Mouse (Mus musculus) liver, embryonic 13.5 days (tissue): Measurements from ENCODE around the gene Mrvi1. TPM values are rescaled to one million over a fixed set of nuclear protein-coding genes. Genes with fewer than 3 reads are reported as not detected.
A peak's percentile ranks its signal among the peaks of the same experiment; 100 is the strongest.
"Not testable (repeated sequence)": the region's sequence is repeated elsewhere in the genome, so short reads cannot be mapped to it uniquely, and the experiment has no call there.

Source experiments
- ATAC-seq: fragments of 200-750 bp; cut with Nextera tagmentation; 2 replicates; pipeline ENCODE4 v1.8.0; 2017; ENCODE audit warnings: low read depth, mild to moderate bottlenecking, moderate number of reproducible peaks, moderate library complexity
- DNase-seq: peaks from one replicate; pipeline ENCODE4 v3.0.0; 2022
- H3K27ac ChIP-seq: fragments of 300-500 bp; sonication (generic); 2 replicates; pipeline ENCODE4 v1.5.1; 2015; ENCODE audit warnings: moderate library complexity, mild to moderate bottlenecking, inconsistent platforms
- H3K27me3 ChIP-seq: fragments of 300-500 bp; sonication (generic); 2 replicates; pipeline ENCODE4 v1.6.1; 2015; ENCODE audit warnings: mild to moderate bottlenecking, inconsistent platforms
- H3K36me3 ChIP-seq: fragments of 300-500 bp; sonication (generic); 2 replicates; pipeline ENCODE4 v1.6.1; 2015; ENCODE audit warnings: mild to moderate bottlenecking, inconsistent platforms
- H3K4me1 ChIP-seq: fragments of 300-500 bp; sonication (generic); replicated peaks from 2 replicates; pipeline ENCODE4 v1.6.1; 2015; ENCODE audit warnings: inconsistent platforms
- H3K4me2 ChIP-seq: fragments of 300-500 bp; sonication (generic); 2 replicates; pipeline ENCODE4 v1.6.1; 2015; ENCODE audit warnings: inconsistent platforms, mild to moderate bottlenecking, moderate library complexity
- H3K4me3 ChIP-seq: fragments of 300-500 bp; sonication (generic); replicated peaks from 2 replicates; pipeline ENCODE4 v1.5.1; 2015; ENCODE audit warnings: mild to moderate bottlenecking, inconsistent platforms
- H3K9ac ChIP-seq: fragments of 300-500 bp; sonication (generic); 2 replicates; pipeline ENCODE4 v1.6.1; 2015; ENCODE audit warnings: mild to moderate bottlenecking, inconsistent platforms
- H3K9me3 ChIP-seq: fragments of 300-500 bp; sonication (generic); replicated peaks from 2 replicates; pipeline ENCODE4 v1.6.1; 2016; ENCODE audit warnings: inconsistent platforms
- WGBS: fragments of 180-500 bp; shearing (Covaris S2); methylation state at CpG from one replicate; pipeline ENCODE4 v1.1.7; 2015; ENCODE audit not compliant: insufficient replicate concordance; 5-methylcytosine and 5-hydroxymethylcytosine counted together
- polyA plus RNA-seq: library from polyadenylated mRNA; unstranded; fragments of >200 nt; fragmentation: Nextera tagmentation; extraction: Ambion mirVana; gene quantifications from 2 replicates; pipeline ENCODE4 v1.2.1, GENCODE M21; 2015

Gene Mrvi1
- polyA plus RNA-seq, 1 experiment from 2014 or later: 6.2 TPM

GRCm38 (mm10) chr7:110908209-110909144, 73.8 kb downstream of the Mrvi1 start:
- Histone ChIP-seq H3K9ac (no peak overlapping the region), H3K27ac (no peak overlapping the region), H3K4me2 (no peak overlapping the region), H3K4me3 (no peak overlapping the region), H3K36me3 (no peaks in the 10 kb centered on the region), H3K4me1 (peaks cover 50% of the 10 kb centered on the region), H3K27me3 (no peaks in the 10 kb centered on the region), H3K9me3 (no peaks in the 10 kb centered on the region)
- no peak for DNase-seq
- 43% methylated on average over 8 of the region's 8 CpGs for WGBS
- ATAC-seq: no peak

DNA sequence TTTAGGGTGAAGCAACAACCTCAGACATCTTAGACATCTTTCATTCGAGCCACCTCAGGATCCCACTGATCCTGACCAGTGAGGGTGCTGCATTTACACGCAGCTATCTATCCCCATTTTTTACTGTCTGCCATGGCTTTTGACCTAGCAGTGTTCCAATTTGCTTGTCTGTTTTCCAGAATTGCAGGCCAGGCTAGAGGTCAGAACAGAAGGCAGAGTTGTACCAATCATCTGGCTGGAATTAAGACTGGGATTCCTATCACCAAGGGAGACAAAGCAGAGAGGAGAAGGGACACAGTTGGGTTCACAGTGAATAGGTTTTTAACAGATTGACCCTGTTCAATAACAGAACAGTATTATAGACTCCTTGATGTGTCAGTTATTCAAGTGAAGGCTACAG, 75.7 kb downstream of the Mrvi1 start:
- H3K36me3 ChIP-seq: no peaks in the 10 kb centered on the region
- H3K9ac ChIP-seq: no peak overlapping the region; the same call in 1 of the 2 replicates
- peaks cover 50% of the 10 kb centered on the region for H3K4me1 ChIP-seq
- ATAC-seq: no peak
- no peak overlapping the region for H3K4me2 ChIP-seq
- whole genome bisulfite sequencing: 74% methylated on average over 2 of the region's 2 CpGs
- H3K27ac ChIP-seq: no peak overlapping the region
- no peak overlapping the region for H3K4me3 ChIP-seq
- DNase-seq: no peak
- no peaks in the 10 kb centered on the region for H3K9me3 ChIP-seq
- no peaks in the 10 kb centered on the region for H3K27me3 ChIP-seq

GRCm38 (mm10) chr7:110903226-110903625, 79.0 kb downstream of the Mrvi1 start:
- H3K4me3 ChIP-seq: no peak overlapping the region
- peak overlapping the region; percentile 51; the same call in 1 of the 2 replicates for H3K9ac ChIP-seq
- 20% methylated on average over 7 of the region's 7 CpGs for WGBS
- peak; percentile 60 for DNase-seq
- H3K9me3 ChIP-seq: no peaks in the 10 kb centered on the region
- no peaks in the 10 kb centered on the region for H3K36me3 ChIP-seq
- no peaks in the 10 kb centered on the region for H3K27me3 ChIP-seq
- H3K4me1 ChIP-seq: peaks cover 44% of the 10 kb centered on the region
- H3K4me2 ChIP-seq: peak overlapping the region; percentile 37
- peak; percentile 96 for ATAC-seq
- peak overlapping the region; percentile 80 for H3K27ac ChIP-seq

DNA sequence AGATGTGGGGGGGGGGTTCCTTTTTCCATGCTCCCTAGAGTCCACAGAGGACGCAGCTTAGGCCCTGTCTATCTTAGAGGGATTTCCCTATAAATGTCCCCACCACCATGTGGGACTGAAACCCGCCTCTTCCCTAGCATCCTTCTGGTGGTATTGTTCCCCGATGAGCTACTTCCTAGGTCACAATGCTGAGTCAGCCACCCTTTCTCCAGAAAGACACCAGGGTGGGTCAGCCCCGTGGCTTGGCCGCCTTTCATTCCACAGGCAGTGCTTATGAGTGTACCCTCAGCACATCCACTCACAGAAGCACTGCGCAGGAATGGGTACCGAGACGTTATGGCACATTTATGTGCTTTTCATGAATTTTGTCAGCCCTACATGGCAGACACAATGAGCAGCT, 85.1 kb downstream of the Mrvi1 start:
- peaks cover 5% of the 10 kb centered on the region; the same call in 1 of the 2 replicates for H3K36me3 ChIP-seq
- ATAC-seq: no peak
- H3K9me3 ChIP-seq: no peaks in the 10 kb centered on the region
- peaks cover 35% of the 10 kb centered on the region for H3K4me1 ChIP-seq
- 79% methylated on average over 8 of the region's 8 CpGs for WGBS
- H3K9ac ChIP-seq: no peak overlapping the region
- DNase-seq: no peak
- H3K27ac ChIP-seq: no peak overlapping the region
- H3K27me3 ChIP-seq: no peaks in the 10 kb centered on the region
- no peak overlapping the region for H3K4me3 ChIP-seq
- H3K4me2 ChIP-seq: no peak overlapping the region

- Histone ChIP-seq H3K36me3 (peaks cover 5% of the 10 kb centered on the region; the same call in 1 of the 2 replicates), H3K4me3 (no peak overlapping the region), H3K27me3 (no peaks in the 10 kb centered on the region), H3K9ac (no peak overlapping the region), H3K9me3 (no peaks in the 10 kb centered on the region), H3K4me2 (no peak overlapping the region), H3K4me1 (peaks cover 32% of the 10 kb centered on the region), H3K27ac (no peak overlapping the region)
- DNase-seq (no peak), ATAC-seq (no peak)
- WGBS: 76% methylated on average over 7 of the region's 7 CpGs
These were observed 85.8 kb downstream of the Mrvi1 start for GRCm38 (mm10) chr7:110896453-110896852.

- not testable (repeated sequence) for DNase-seq, H3K9me3 ChIP-seq
- 82% methylated on average over 10 of the region's 10 CpGs for WGBS
These were observed 86.5 kb downstream of the Mrvi1 start for GRCm38 (mm10) chr7:110895772-110896171.

GRCm38 (mm10) chr7:110894673-110895072, 87.6 kb downstream of the Mrvi1 start:
- 71% methylated on average over 9 of the region's 9 CpGs for WGBS
- Histone ChIP-seq H3K27me3 (no peaks in the 10 kb centered on the region), H3K4me1 (peaks cover 35% of the 10 kb centered on the region), H3K9me3 (no peaks in the 10 kb centered on the region), H3K4me2 (no peak overlapping the region), H3K4me3 (no peak overlapping the region), H3K9ac (no peak overlapping the region), H3K27ac (peak overlapping the region; percentile 31; the same call in 1 of the 2 replicates), H3K36me3 (peaks cover 5% of the 10 kb centered on the region; the same call in 1 of the 2 replicates)
- DNase-seq (no peak), ATAC-seq (no peak)

More at GRCm38 (mm10) chr7:110895772-110896171, 86.5 kb downstream of the Mrvi1 start:
- ATAC-seq, H3K27ac ChIP-seq, H3K9ac ChIP-seq, H3K36me3 ChIP-seq, H3K27me3 ChIP-seq, H3K4me2 ChIP-seq, H3K4me3 ChIP-seq: not testable (repeated sequence)
- H3K4me1 ChIP-seq: peaks cover 30% of the 10 kb centered on the region

DNA sequence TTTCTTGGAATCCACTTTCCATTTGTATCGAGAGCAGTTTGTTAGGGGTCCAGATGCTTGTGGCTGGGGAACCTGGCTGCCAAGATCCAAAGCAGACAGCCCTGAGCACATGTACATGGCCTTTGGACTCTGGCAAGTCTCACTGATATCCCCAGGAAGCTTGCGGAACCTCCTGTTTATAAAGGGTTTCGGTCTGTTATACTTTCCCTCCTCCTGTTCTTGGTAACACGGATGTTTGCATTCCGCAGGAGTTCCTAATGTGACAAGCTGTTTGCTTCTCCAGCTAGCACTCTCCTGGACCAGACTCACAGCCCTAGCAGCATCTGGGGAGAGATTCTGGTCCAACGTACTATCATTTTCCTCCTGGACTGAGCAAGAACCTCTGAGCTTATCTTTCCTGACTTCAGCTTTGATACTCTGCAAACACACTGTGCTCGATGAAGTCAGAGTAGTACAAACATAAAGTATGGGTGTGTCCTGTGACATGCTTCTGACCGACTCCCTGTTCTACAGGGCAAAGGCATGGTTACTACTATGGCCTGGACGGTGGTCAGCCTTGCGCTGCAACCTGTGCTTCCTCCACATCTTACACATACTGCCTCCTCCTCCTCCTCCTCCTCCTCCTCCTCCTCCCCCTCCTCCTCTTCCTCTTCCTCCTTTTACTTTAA, 88.2 kb downstream of the Mrvi1 start:
- Histone ChIP-seq H3K27ac (peak overlapping the region; percentile 48), H3K36me3 (peaks cover 5% of the 10 kb centered on the region; the same call in 1 of the 2 replicates), H3K9ac (no peak overlapping the region; the same call in 1 of the 2 replicates), H3K4me1 (peaks cover 35% of the 10 kb centered on the region), H3K27me3 (no peaks in the 10 kb centered on the region), H3K4me2 (peak overlapping the region; percentile 5; the same call in 1 of the 2 replicates), H3K9me3 (no peaks in the 10 kb centered on the region), H3K4me3 (no peak overlapping the region)
- 52% methylated on average over 10 of the region's 10 CpGs for WGBS
- ATAC-seq (peak; percentile 67), DNase-seq (no peak)

GRCm38 (mm10) chr7:110891501-110891986, 90.7 kb downstream of the Mrvi1 start:
- WGBS: 17% methylated on average over 9 of the region's 9 CpGs
- Histone ChIP-seq H3K27ac (peak overlapping the region; percentile 47), H3K36me3 (peaks cover 1% of the 10 kb centered on the region; the same call in 1 of the 2 replicates), H3K9ac (peak overlapping the region; percentile 46), H3K4me1 (peaks cover 35% of the 10 kb centered on the region), H3K27me3 (no peaks in the 10 kb centered on the region), H3K4me2 (peak overlapping the region; percentile 39), H3K9me3 (no peaks in the 10 kb centered on the region), H3K4me3 (0 out of 2 replicates have a peak overlapping the region, but pooled peaks have one; percentile 0)
- DNase-seq (no peak), ATAC-seq (peak; percentile 54)

DNA sequence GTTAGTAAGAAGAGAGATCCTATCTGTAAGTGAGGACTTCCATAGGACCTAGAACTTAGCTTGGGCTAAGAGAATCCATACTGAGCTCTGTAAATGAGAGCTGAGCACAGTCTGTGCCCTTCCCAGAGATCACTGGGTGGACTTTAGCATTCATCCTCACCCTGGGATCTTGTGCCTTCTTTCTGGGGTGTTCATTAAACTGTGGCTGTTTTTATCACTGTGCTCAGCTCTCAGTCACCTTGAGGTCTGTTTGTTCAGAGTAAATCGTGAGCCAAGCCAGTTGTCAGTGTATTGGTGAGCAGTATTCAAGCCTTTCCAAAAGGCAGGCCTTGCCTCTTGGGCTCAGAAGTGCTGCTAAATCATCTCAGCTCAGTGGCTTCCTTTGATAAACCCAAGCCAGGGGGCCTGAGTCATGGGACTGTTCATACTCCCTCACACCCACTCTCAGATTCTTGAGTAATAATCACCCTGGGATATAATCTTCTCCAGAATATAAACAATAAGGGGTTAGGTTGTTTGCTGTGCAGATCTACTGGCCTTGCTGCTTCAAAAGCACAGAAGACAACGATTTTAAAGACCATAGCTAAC, 100.4 kb downstream of the Mrvi1 start:
- Histone ChIP-seq H3K4me3 (no peak overlapping the region), H3K27ac (peak overlapping the region; percentile 57), H3K9me3 (no peaks in the 10 kb centered on the region), H3K36me3 (no peaks in the 10 kb centered on the region), H3K4me1 (peaks cover 45% of the 10 kb centered on the region), H3K4me2 (no peak overlapping the region), H3K9ac (no peak overlapping the region), H3K27me3 (no peaks in the 10 kb centered on the region)
- DNase-seq (no peak), ATAC-seq (peak; percentile 49; the same call in 1 of the 2 replicates)
- WGBS: 60% methylated on average over 2 of the region's 2 CpGs

GRCm38 (mm10) chr7:110878028-110878427, 104.2 kb downstream of the Mrvi1 start:
- Histone ChIP-seq H3K4me1 (peaks cover 53% of the 10 kb centered on the region), H3K4me3 (no peak overlapping the region), H3K27me3 (no peaks in the 10 kb centered on the region), H3K9ac (no peak overlapping the region), H3K36me3 (no peaks in the 10 kb centered on the region; the same call in 1 of the 2 replicates), H3K27ac (peak overlapping the region; percentile 6; the same call in 1 of the 2 replicates), H3K9me3 (no peaks in the 10 kb centered on the region), H3K4me2 (no peak overlapping the region)
- ATAC-seq (no peak), DNase-seq (no peak)
- 52% methylated on average over 4 of the region's 4 CpGs for WGBS
